Mouse (Mus musculus): ENCODE measurements around the gene Tepp. TPM values are rescaled to one million over a fixed set of nuclear protein-coding genes. Genes with fewer than 3 reads are reported as not detected.

The Tepp gene
- polyA plus RNA-seq, 1 experiment from 2014 or later = 1.3 TPM

- H3K4me1 ChIP-seq = peaks cover 47% of the 10 kb centered on the region
- no peaks in the 10 kb centered on the region for H3K27me3 ChIP-seq
- no peaks in the 10 kb centered on the region for H3K36me3 ChIP-seq
- peak; percentile 47 for ATAC-seq (replicated peaks)
- peak overlapping the region; percentile 83 for H3K4me3 ChIP-seq
- peak overlapping the region; percentile 89 for H3K27ac ChIP-seq (replicated peaks)
- peak overlapping the region; percentile 78 for H3K9ac ChIP-seq (replicated peaks)
- no peaks in the 10 kb centered on the region for H3K9me3 ChIP-seq
- WGBS = 2% methylated on average over 62 of the region's 62 CpGs
- H3K4me2 ChIP-seq (replicated peaks) = peak overlapping the region; percentile 81
Measured at GRCm38 (mm10) chr8:95352871-95353866, 42.8 kb downstream of the Tepp start.

- no peaks in the 10 kb centered on the region for H3K9me3 ChIP-seq
- no peak overlapping the region for H3K4me3 ChIP-seq
- WGBS = 85% methylated on average over 2 of the region's 2 CpGs
- no peaks in the 10 kb centered on the region for H3K27me3 ChIP-seq
- no peak for ATAC-seq (replicated peaks)
- no peak overlapping the region for H3K27ac ChIP-seq (replicated peaks)
- peaks cover 38% of the 10 kb centered on the region for H3K4me1 ChIP-seq
- no peak overlapping the region for H3K4me2 ChIP-seq (replicated peaks)
- no peaks in the 10 kb centered on the region for H3K36me3 ChIP-seq
- H3K9ac ChIP-seq (replicated peaks) = no peak overlapping the region
Measured at GRCm38 (mm10) chr8:95354606-95355005, 44.2 kb downstream of the Tepp start.

GRCm38 (mm10) chr8:95358550-95359411 lies 48.4 kb downstream of the Tepp start:
- Histone ChIP-seq H3K27me3 (no peaks in the 10 kb centered on the region), H3K4me2 (replicated peaks) (no peak overlapping the region), H3K9ac (replicated peaks) (no peak overlapping the region), H3K36me3 (no peaks in the 10 kb centered on the region), H3K27ac (replicated peaks) (no peak overlapping the region), H3K9me3 (no peaks in the 10 kb centered on the region), H3K4me3 (no peak overlapping the region), H3K4me1 (peaks cover 29% of the 10 kb centered on the region)
- WGBS = 49% methylated on average over 8 of the region's 8 CpGs
- ATAC-seq (replicated peaks) = no peak

GRCm38 (mm10) chr8:95360181-95361015 lies 50.0 kb downstream of the Tepp start:
- no peaks in the 10 kb centered on the region for H3K27me3 ChIP-seq
- no peak overlapping the region for H3K4me2 ChIP-seq (replicated peaks)
- H3K27ac ChIP-seq (replicated peaks) = no peak overlapping the region
- H3K36me3 ChIP-seq = no peaks in the 10 kb centered on the region
- 54% methylated on average over 7 of the region's 7 CpGs for WGBS
- ATAC-seq (replicated peaks) = no peak; the same call in 1 of the 2 replicates
- H3K9ac ChIP-seq (replicated peaks) = no peak overlapping the region
- H3K4me3 ChIP-seq = no peak overlapping the region
- H3K9me3 ChIP-seq = no peaks in the 10 kb centered on the region
- H3K4me1 ChIP-seq = peaks cover 25% of the 10 kb centered on the region

- Histone ChIP-seq H3K4me3 (no peak overlapping the region), H3K36me3 (no peaks in the 10 kb centered on the region), H3K27ac (replicated peaks) (no peak overlapping the region), H3K27me3 (no peaks in the 10 kb centered on the region), H3K9me3 (no peaks in the 10 kb centered on the region), H3K9ac (replicated peaks) (no peak overlapping the region), H3K4me2 (replicated peaks) (no peak overlapping the region), H3K4me1 (peaks cover 24% of the 10 kb centered on the region)
- no peak for ATAC-seq (replicated peaks)
- WGBS = 82% methylated on average over 3 of the region's 3 CpGs
Measured at GRCm38 (mm10) chr8:95361016-95361341, 50.6 kb downstream of the Tepp start.

- Histone ChIP-seq H3K9me3 (no peaks in the 10 kb centered on the region), H3K9ac (replicated peaks) (no peak overlapping the region), H3K4me2 (replicated peaks) (no peak overlapping the region), H3K4me3 (no peak overlapping the region), H3K4me1 (peaks cover 18% of the 10 kb centered on the region), H3K27me3 (no peaks in the 10 kb centered on the region), H3K36me3 (no peaks in the 10 kb centered on the region), H3K27ac (replicated peaks) (no peak overlapping the region)
- 72% methylated on average over 6 of the region's 6 CpGs for WGBS
- no peak for ATAC-seq (replicated peaks)
Measured at GRCm38 (mm10) chr8:95362272-95362671, 51.9 kb downstream of the Tepp start.

- no peak overlapping the region for H3K4me3 ChIP-seq
- 0 out of 2 replicates have a peak, but pooled peaks cover 8% of the 10 kb centered on the region for H3K36me3 ChIP-seq
- no peak overlapping the region for H3K27ac ChIP-seq (replicated peaks)
- ATAC-seq (replicated peaks) = no peak
- peaks cover 16% of the 10 kb centered on the region for H3K4me1 ChIP-seq
- no peaks in the 10 kb centered on the region for H3K27me3 ChIP-seq
- H3K9me3 ChIP-seq = no peaks in the 10 kb centered on the region
- 100% methylated on average over 2 of the region's 2 CpGs for WGBS
- no peak overlapping the region for H3K4me2 ChIP-seq (replicated peaks)
- no peak overlapping the region for H3K9ac ChIP-seq (replicated peaks)
Measured at GRCm38 (mm10) chr8:95363849-95364248, 53.5 kb downstream of the Tepp start.

- Histone ChIP-seq H3K4me1 (no peaks in the 10 kb centered on the region), H3K27ac (replicated peaks) (no peak overlapping the region), H3K36me3 (peaks cover 18% of the 10 kb centered on the region; the same call in 1 of the 2 replicates), H3K9me3 (no peaks in the 10 kb centered on the region), H3K9ac (replicated peaks) (no peak overlapping the region), H3K27me3 (no peaks in the 10 kb centered on the region), H3K4me2 (replicated peaks) (no peak overlapping the region), H3K4me3 (no peak overlapping the region)
- 0 out of 2 replicates have a peak, but pooled peaks have one; percentile 9 for ATAC-seq (replicated peaks)
- WGBS = 57% methylated on average over 20 of the region's 20 CpGs
Measured at GRCm38 (mm10) chr8:95369581-95370326, 59.4 kb downstream of the Tepp start.

GRCm38 (mm10) chr8:95373389-95374002 lies 63.1 kb downstream of the Tepp start:
- no peak overlapping the region for H3K9ac ChIP-seq (replicated peaks)
- no peaks in the 10 kb centered on the region for H3K4me1 ChIP-seq
- H3K36me3 ChIP-seq = peaks cover 12% of the 10 kb centered on the region; the same call in 1 of the 2 replicates
- no peaks in the 10 kb centered on the region for H3K27me3 ChIP-seq
- H3K4me3 ChIP-seq = no peak overlapping the region
- 84% methylated on average over 12 of the region's 12 CpGs for WGBS
- no peaks in the 10 kb centered on the region for H3K9me3 ChIP-seq
- ATAC-seq (replicated peaks) = no peak
- H3K27ac ChIP-seq (replicated peaks) = no peak overlapping the region
- H3K4me2 ChIP-seq (replicated peaks) = no peak overlapping the region

GRCm38 (mm10) chr8:95374429-95374828 lies 64.1 kb downstream of the Tepp start:
- H3K9ac ChIP-seq (replicated peaks) = no peak overlapping the region
- no peak for ATAC-seq (replicated peaks)
- 81% methylated on average over 3 of the region's 3 CpGs for WGBS
- no peak overlapping the region for H3K27ac ChIP-seq (replicated peaks)
- peaks cover 10% of the 10 kb centered on the region; the same call in 1 of the 2 replicates for H3K36me3 ChIP-seq
- H3K9me3 ChIP-seq = no peaks in the 10 kb centered on the region
- no peak overlapping the region for H3K4me3 ChIP-seq
- no peak overlapping the region for H3K4me2 ChIP-seq (replicated peaks)
- H3K27me3 ChIP-seq = no peaks in the 10 kb centered on the region
- H3K4me1 ChIP-seq = no peaks in the 10 kb centered on the region

All from forebrain, embryonic 15.5 days (tissue).